Mouse (Mus musculus): Measurements from ENCODE around the gene Entpd8. TPM values are rescaled to one million over a fixed set of nuclear protein-coding genes. Genes with fewer than 3 reads are reported as not detected.

Gene Entpd8
- 2.4 TPM for polyA plus RNA-seq (2014; fragmentation: Illumina TruSeq; extraction: RNeasy Lipid Tissue Mini Kit (QIAGEN cat#74804); ENCODE audit: insufficient read depth, low read depth, low replicate concordance)

DNA sequence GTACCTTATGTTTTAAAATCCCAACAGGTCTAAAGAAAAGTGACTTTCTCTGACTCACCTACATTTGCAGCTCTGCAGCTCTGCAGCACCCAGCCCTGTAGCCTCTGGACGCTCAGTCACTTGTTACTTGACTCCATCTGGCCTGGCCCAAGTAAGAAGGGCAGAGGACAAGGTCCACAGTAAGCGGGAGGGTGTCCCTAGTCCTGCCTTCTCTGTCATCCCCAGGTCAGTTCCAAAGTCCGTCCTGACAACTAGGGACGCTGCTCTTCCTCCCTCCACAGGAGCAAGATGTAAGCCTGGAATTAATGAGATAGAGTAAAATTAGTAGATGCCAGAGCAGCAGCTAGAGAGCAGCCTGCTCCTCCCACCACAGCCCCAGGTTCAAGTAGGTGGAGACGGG lies at the start of gene Entpd8:
Gene Entpd8, plus strand, starts transcription at position 229 of the 400 bp plus-strand sequence.

DNA sequence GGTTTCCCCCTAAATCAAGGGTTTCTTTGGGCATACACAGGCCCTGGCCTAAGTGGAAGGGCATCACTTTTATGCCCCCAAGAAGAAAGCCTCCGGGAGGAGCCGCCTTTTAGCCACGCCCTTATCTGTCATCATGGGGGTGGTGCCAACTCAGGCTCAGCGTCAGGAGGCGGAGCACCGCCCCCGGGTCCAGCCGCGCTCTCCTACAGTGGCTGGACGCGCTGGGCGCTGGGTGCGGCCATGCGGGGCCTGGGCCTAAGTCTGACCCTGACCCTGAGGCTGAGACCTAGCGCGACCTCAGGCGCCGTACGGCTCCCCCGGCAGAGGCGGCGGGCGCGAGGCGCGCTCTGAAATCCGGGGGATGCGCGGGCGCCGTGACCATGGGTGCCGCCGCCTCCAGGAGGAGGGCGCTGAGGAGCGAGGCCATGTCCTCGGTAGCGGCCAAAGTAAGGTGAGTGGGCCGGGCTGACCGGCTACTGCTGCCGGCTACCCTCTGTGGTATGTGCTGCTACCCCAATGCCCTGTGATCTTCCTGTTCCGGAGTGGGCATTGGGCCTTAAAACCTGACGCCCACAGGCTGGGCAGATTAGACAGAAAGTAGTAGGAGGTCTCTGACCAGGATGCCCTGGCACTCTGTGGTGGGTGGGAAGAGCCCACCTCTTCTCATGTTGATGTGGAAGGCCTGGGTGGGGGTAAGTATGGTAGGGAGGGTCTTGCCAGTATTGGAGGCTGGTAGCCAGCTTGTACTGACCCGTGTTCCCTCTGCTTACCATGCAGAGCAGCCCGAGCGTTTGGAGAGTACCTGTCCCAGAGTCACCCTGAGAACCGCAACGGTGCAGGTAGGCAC lies 25.7 kb upstream of the Entpd8 start, which contains the start of gene Nsmf:
Gene Nsmf, plus strand, starts transcription at position 135 of the 847 bp plus-strand sequence.

DNA sequence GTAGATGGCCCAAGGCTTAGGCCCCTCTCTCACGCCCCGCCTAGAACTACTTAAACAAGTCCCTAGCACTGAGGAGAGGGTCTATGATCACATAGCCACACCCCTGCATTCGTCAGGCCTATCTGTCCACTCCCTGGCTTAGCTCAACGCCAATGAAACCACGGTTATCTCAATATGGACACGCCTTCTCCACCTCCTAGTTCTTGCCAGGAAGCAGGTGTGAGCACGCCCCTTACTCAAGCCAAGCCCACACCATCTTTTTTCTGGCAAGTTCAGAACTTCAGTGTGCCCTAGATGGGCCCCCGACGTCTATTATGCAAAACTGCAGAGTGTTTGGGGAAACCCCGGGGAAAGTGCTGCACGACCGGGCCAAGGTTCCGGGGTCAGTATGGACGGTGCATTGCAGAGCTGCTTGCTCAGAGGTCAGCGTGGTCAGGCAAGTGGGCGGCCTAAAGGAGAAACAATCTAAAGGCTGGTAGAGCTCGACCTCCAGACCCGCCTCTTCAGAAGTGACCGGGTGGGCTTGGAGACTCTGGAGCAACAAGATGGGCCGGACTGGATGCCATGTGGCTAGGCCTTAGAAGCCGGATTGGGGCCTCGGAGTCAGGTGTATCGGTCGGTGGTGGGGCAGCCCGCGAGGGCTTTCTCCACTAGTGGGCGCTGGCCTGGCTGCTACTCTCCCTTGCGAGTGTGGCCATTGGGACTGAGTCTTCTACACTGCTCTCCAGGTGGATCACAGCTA lies 15.2 kb downstream of the Entpd8 start, which contains the start of gene Noxa1:
Gene Noxa1, minus strand, starts transcription at position 41 of the 742 bp plus-strand sequence.

Other genes with a start within 250 kb of the Entpd8 start
- gene Ehmt1, start 160.7 kb upstream of the Entpd8 start, polyA plus RNA-seq (2014; fragmentation: Illumina TruSeq; extraction: RNeasy Lipid Tissue Mini Kit (QIAGEN cat#74804); ENCODE audit: insufficient read depth, low read depth, low replicate concordance) = 8.9 TPM
- gene Arrdc1, start 145.1 kb upstream of the Entpd8 start, polyA plus RNA-seq (2014; fragmentation: Illumina TruSeq; extraction: RNeasy Lipid Tissue Mini Kit (QIAGEN cat#74804); ENCODE audit: insufficient read depth, low read depth, low replicate concordance) = 58.3 TPM
- gene Zmynd19, start 130.5 kb upstream of the Entpd8 start, polyA plus RNA-seq (2014; fragmentation: Illumina TruSeq; extraction: RNeasy Lipid Tissue Mini Kit (QIAGEN cat#74804); ENCODE audit: insufficient read depth, low read depth, low replicate concordance) = 11.7 TPM
- 12.6 TPM for gene Dph7, start 117.9 kb upstream of the Entpd8 start, polyA plus RNA-seq (2014; fragmentation: Illumina TruSeq; extraction: RNeasy Lipid Tissue Mini Kit (QIAGEN cat#74804); ENCODE audit: insufficient read depth, low read depth, low replicate concordance)
- 58.2 TPM for gene Mrpl41, start 105.2 kb upstream of the Entpd8 start, polyA plus RNA-seq (2014; fragmentation: Illumina TruSeq; extraction: RNeasy Lipid Tissue Mini Kit (QIAGEN cat#74804); ENCODE audit: insufficient read depth, low read depth, low replicate concordance)
- gene Pnpla7, start 104.3 kb upstream of the Entpd8 start, polyA plus RNA-seq (2014; fragmentation: Illumina TruSeq; extraction: RNeasy Lipid Tissue Mini Kit (QIAGEN cat#74804); ENCODE audit: insufficient read depth, low read depth, low replicate concordance) = 13.0 TPM
- 29.3 TPM for gene Nsmf, start 25.9 kb upstream of the Entpd8 start, polyA plus RNA-seq (2014; fragmentation: Illumina TruSeq; extraction: RNeasy Lipid Tissue Mini Kit (QIAGEN cat#74804); ENCODE audit: insufficient read depth, low read depth, low replicate concordance)
- gene Noxa1, start 14.8 kb downstream of the Entpd8 start, polyA plus RNA-seq (2014; fragmentation: Illumina TruSeq; extraction: RNeasy Lipid Tissue Mini Kit (QIAGEN cat#74804); ENCODE audit: insufficient read depth, low read depth, low replicate concordance) = 1.9 TPM
- gene Nrarp, start 100.5 kb downstream of the Entpd8 start, polyA plus RNA-seq (2014; fragmentation: Illumina TruSeq; extraction: RNeasy Lipid Tissue Mini Kit (QIAGEN cat#74804); ENCODE audit: insufficient read depth, low read depth, low replicate concordance) = 28.7 TPM
- 18.3 TPM for gene Tor4a, start 116.6 kb downstream of the Entpd8 start, polyA plus RNA-seq (2014; fragmentation: Illumina TruSeq; extraction: RNeasy Lipid Tissue Mini Kit (QIAGEN cat#74804); ENCODE audit: insufficient read depth, low read depth, low replicate concordance)
- 41.8 TPM for gene Nelfb, start 131.2 kb downstream of the Entpd8 start, polyA plus RNA-seq (2014; fragmentation: Illumina TruSeq; extraction: RNeasy Lipid Tissue Mini Kit (QIAGEN cat#74804); ENCODE audit: insufficient read depth, low read depth, low replicate concordance)
- gene Stpg3, start 134.3 kb downstream of the Entpd8 start, polyA plus RNA-seq (2014; fragmentation: Illumina TruSeq; extraction: RNeasy Lipid Tissue Mini Kit (QIAGEN cat#74804); ENCODE audit: insufficient read depth, low read depth, low replicate concordance) = not detected
- gene Fam166a, start 138.4 kb downstream of the Entpd8 start, polyA plus RNA-seq (2014; fragmentation: Illumina TruSeq; extraction: RNeasy Lipid Tissue Mini Kit (QIAGEN cat#74804); ENCODE audit: insufficient read depth, low read depth, low replicate concordance) = not detected
- gene Tubb4b, start 144.4 kb downstream of the Entpd8 start, polyA plus RNA-seq (2014; fragmentation: Illumina TruSeq; extraction: RNeasy Lipid Tissue Mini Kit (QIAGEN cat#74804); ENCODE audit: insufficient read depth, low read depth, low replicate concordance) = 379 TPM
- gene Slc34a3, start 154.1 kb downstream of the Entpd8 start, polyA plus RNA-seq (2014; fragmentation: Illumina TruSeq; extraction: RNeasy Lipid Tissue Mini Kit (QIAGEN cat#74804); ENCODE audit: insufficient read depth, low read depth, low replicate concordance) = not detected
- not detected for gene Rnf224, start 156.5 kb downstream of the Entpd8 start, polyA plus RNA-seq (2014; fragmentation: Illumina TruSeq; extraction: RNeasy Lipid Tissue Mini Kit (QIAGEN cat#74804); ENCODE audit: insufficient read depth, low read depth, low replicate concordance)
- gene Rnf208, start 162.0 kb downstream of the Entpd8 start, polyA plus RNA-seq (2014; fragmentation: Illumina TruSeq; extraction: RNeasy Lipid Tissue Mini Kit (QIAGEN cat#74804); ENCODE audit: insufficient read depth, low read depth, low replicate concordance) = 2.1 TPM
- 0.30 TPM for gene Cysrt1, start 162.1 kb downstream of the Entpd8 start, polyA plus RNA-seq (2014; fragmentation: Illumina TruSeq; extraction: RNeasy Lipid Tissue Mini Kit (QIAGEN cat#74804); ENCODE audit: insufficient read depth, low read depth, low replicate concordance)
- 6.2 TPM for gene AL732309.1, start 166.6 kb downstream of the Entpd8 start, polyA plus RNA-seq (2014; fragmentation: Illumina TruSeq; extraction: RNeasy Lipid Tissue Mini Kit (QIAGEN cat#74804); ENCODE audit: insufficient read depth, low read depth, low replicate concordance)
- 15.5 TPM for gene Tmem203, start 175.1 kb downstream of the Entpd8 start, polyA plus RNA-seq (2014; fragmentation: Illumina TruSeq; extraction: RNeasy Lipid Tissue Mini Kit (QIAGEN cat#74804); ENCODE audit: insufficient read depth, low read depth, low replicate concordance)
- gene Tprn, start 182.3 kb downstream of the Entpd8 start, polyA plus RNA-seq (2014; fragmentation: Illumina TruSeq; extraction: RNeasy Lipid Tissue Mini Kit (QIAGEN cat#74804); ENCODE audit: insufficient read depth, low read depth, low replicate concordance) = 6.2 TPM
- gene Ssna1, start 192.1 kb downstream of the Entpd8 start, polyA plus RNA-seq (2014; fragmentation: Illumina TruSeq; extraction: RNeasy Lipid Tissue Mini Kit (QIAGEN cat#74804); ENCODE audit: insufficient read depth, low read depth, low replicate concordance) = 68.9 TPM
- 38.0 TPM for gene Anapc2, start 192.2 kb downstream of the Entpd8 start, polyA plus RNA-seq (2014; fragmentation: Illumina TruSeq; extraction: RNeasy Lipid Tissue Mini Kit (QIAGEN cat#74804); ENCODE audit: insufficient read depth, low read depth, low replicate concordance)
- gene Tmem210, start 207.8 kb downstream of the Entpd8 start, polyA plus RNA-seq (2014; fragmentation: Illumina TruSeq; extraction: RNeasy Lipid Tissue Mini Kit (QIAGEN cat#74804); ENCODE audit: insufficient read depth, low read depth, low replicate concordance) = not detected
- gene Lrrc26, start 209.6 kb downstream of the Entpd8 start, polyA plus RNA-seq (2014; fragmentation: Illumina TruSeq; extraction: RNeasy Lipid Tissue Mini Kit (QIAGEN cat#74804); ENCODE audit: insufficient read depth, low read depth, low replicate concordance) = 22.2 TPM
- gene Grin1, start 238.9 kb downstream of the Entpd8 start, polyA plus RNA-seq (2014; fragmentation: Illumina TruSeq; extraction: RNeasy Lipid Tissue Mini Kit (QIAGEN cat#74804); ENCODE audit: insufficient read depth, low read depth, low replicate concordance) = not detected